Mouse (Mus musculus): Measurements from ENCODE around the gene Tsc22d3. TPM values are rescaled to one million over a fixed set of nuclear protein-coding genes. Genes with fewer than 3 reads are reported as not detected.
"Not testable (repeated sequence)": the region's sequence is repeated elsewhere in the genome, so short reads cannot be mapped to it uniquely, and the experiment has no call there.

The Tsc22d3 gene
- total RNA-seq, 2 experiments from 2014 or later, result 113 to 134 TPM

GRCm38 (mm10) chrX:140535487-140535886, 65.0 kb downstream of the Tsc22d3 start:
- intact Hi-C loops (cut with DNase I), result no loop called here

GRCm38 (mm10) chrX:140534306-140534705, 66.2 kb downstream of the Tsc22d3 start:
- no peak for DNase-seq (ENCODE audit: low spot score in 2 of 2)
- intact Hi-C loops (cut with DNase I), result no loop called here

More at GRCm38 (mm10) chrX:140535487-140535886, 65.0 kb downstream of the Tsc22d3 start:
- no peak for DNase-seq (ENCODE audit: low spot score in 2 of 2)

GRCm38 (mm10) chrX:140532325-140532724, 68.1 kb downstream of the Tsc22d3 start:
- intact Hi-C loops (cut with DNase I), result no loop called here
- DNase-seq (ENCODE audit: low spot score in 2 of 2), result no peak

GRCm38 (mm10) chrX:140531356-140531755, 69.1 kb downstream of the Tsc22d3 start:
- intact Hi-C loops (cut with DNase I), result no loop called here
- DNase-seq (ENCODE audit: low spot score in 2 of 2), result no peak

- intact Hi-C loops (cut with DNase I), result no loop called here
- no peak for DNase-seq (ENCODE audit: low spot score in 2 of 2)
Measured at GRCm38 (mm10) chrX:140530632-140531031, 69.8 kb downstream of the Tsc22d3 start.

GRCm38 (mm10) chrX:140529074-140529561, 71.3 kb downstream of the Tsc22d3 start:
- intact Hi-C loops (cut with DNase I), result no loop called here
- no peak for DNase-seq (ENCODE audit: low spot score in 2 of 2)

GRCm38 (mm10) chrX:140527231-140527630, 73.2 kb downstream of the Tsc22d3 start:
- no peak for DNase-seq (ENCODE audit: low spot score in 2 of 2)
- intact Hi-C loops (cut with DNase I), result no loop called here

- DNase-seq (ENCODE audit: low spot score in 2 of 2), result no peak
- intact Hi-C loops (cut with DNase I), result no loop called here
Measured at GRCm38 (mm10) chrX:140526253-140526618, 74.2 kb downstream of the Tsc22d3 start.

- intact Hi-C loops (cut with DNase I), result no loop called here
- DNase-seq (ENCODE audit: low spot score in 2 of 2), result no peak
Measured at GRCm38 (mm10) chrX:140525604-140526252, 74.7 kb downstream of the Tsc22d3 start.

GRCm38 (mm10) chrX:140524231-140524630, 76.2 kb downstream of the Tsc22d3 start:
- no peak for DNase-seq (ENCODE audit: low spot score in 2 of 2)
- intact Hi-C loops (cut with DNase I), result no loop called here

GRCm38 (mm10) chrX:140522071-140522765, 78.2 kb downstream of the Tsc22d3 start:
- intact Hi-C loops (cut with DNase I), result no loop called here
- no peak for DNase-seq (ENCODE audit: low spot score in 2 of 2)

GRCm38 (mm10) chrX:140520146-140521102, 80.0 kb downstream of the Tsc22d3 start:
- intact Hi-C loops (cut with DNase I), result no loop called here

GRCm38 (mm10) chrX:140518351-140518750, 82.1 kb downstream of the Tsc22d3 start:
- intact Hi-C loops (cut with DNase I), result no loop called here
- DNase-seq (ENCODE audit: low spot score in 2 of 2), result no peak

More at GRCm38 (mm10) chrX:140520146-140521102, 80.0 kb downstream of the Tsc22d3 start:
- DNase-seq (ENCODE audit: low spot score in 2 of 2), result peak; percentile 69 to 81

- intact Hi-C loops (cut with DNase I), result no loop called here
- DNase-seq (ENCODE audit: low spot score in 2 of 2), result no peak
Measured at GRCm38 (mm10) chrX:140513379-140513778, 87.1 kb downstream of the Tsc22d3 start.

- intact Hi-C loops (cut with DNase I), result no loop called here
- no peak for DNase-seq (ENCODE audit: low spot score in 2 of 2)
Measured at GRCm38 (mm10) chrX:140511687-140512651, 88.5 kb downstream of the Tsc22d3 start.

- intact Hi-C loops (cut with DNase I), result no loop called here
- peak; percentile 29 to 39 for DNase-seq (ENCODE audit: low spot score in 2 of 2)
Measured at GRCm38 (mm10) chrX:140510696-140511429, 89.6 kb downstream of the Tsc22d3 start.

GRCm38 (mm10) chrX:140509817-140510216, 90.6 kb downstream of the Tsc22d3 start:
- intact Hi-C loops (cut with DNase I), result no loop called here
- DNase-seq (ENCODE audit: low spot score in 2 of 2), result no peak

- intact Hi-C loops (cut with DNase I); DNase-seq (ENCODE audit: low spot score in 2 of 2): not testable (repeated sequence)
Measured at GRCm38 (mm10) chrX:140508791-140509190, 91.7 kb downstream of the Tsc22d3 start.
